Mouse (Mus musculus) lung, adult 2 months (tissue): ENCODE measurements at regions not wholly inside any gene's neighbourhood (a gene's known extent, or its start where the extent isn't known, plus 50 kb on each side); places are given as distances from the start of the nearest gene placed in this dataset.

Experiments
- DNase-seq: peaks from one replicate; pipeline ENCODE4 v3.0.0; 2022
- H3K4me1 ChIP-seq: fragments of 200-500 bp; 2 replicates; pipeline ENCODE4 v1.6.1; 2011; ENCODE audit warnings: low read length; ENCODE audit not compliant: control insufficient read depth, insufficient read depth
- H3K4me3 ChIP-seq: fragments of 200-500 bp; replicated peaks from 2 replicates; pipeline ENCODE3; 2011; ENCODE audit warnings: low read depth, mild to moderate bottlenecking, control low read depth, low read length; ENCODE audit errors: extremely low read depth
- CTCF ChIP-seq: fragments of 200-500 bp; IDR thresholded peaks from 2 replicates; pipeline ENCODE4 v1.5.1; 2011; ENCODE audit warnings: mild to moderate bottlenecking, low read length, control low read depth; ENCODE audit not compliant: insufficient read depth
- POLR2A ChIP-seq: fragments of 200-500 bp; IDR thresholded peaks from 2 replicates; pipeline ENCODE4 v1.6.1; 2011; ENCODE audit warnings: low read depth, mild to moderate bottlenecking, control low read depth, low read length, borderline replicate concordance; ENCODE audit errors: extremely low read depth
- WGBS: fragments of 180-500 bp; shearing (Covaris S2); methylation state at CpG from one replicate; pipeline ENCODE4 v1.1.7; 2018; 5-methylcytosine and 5-hydroxymethylcytosine counted together

DNA sequence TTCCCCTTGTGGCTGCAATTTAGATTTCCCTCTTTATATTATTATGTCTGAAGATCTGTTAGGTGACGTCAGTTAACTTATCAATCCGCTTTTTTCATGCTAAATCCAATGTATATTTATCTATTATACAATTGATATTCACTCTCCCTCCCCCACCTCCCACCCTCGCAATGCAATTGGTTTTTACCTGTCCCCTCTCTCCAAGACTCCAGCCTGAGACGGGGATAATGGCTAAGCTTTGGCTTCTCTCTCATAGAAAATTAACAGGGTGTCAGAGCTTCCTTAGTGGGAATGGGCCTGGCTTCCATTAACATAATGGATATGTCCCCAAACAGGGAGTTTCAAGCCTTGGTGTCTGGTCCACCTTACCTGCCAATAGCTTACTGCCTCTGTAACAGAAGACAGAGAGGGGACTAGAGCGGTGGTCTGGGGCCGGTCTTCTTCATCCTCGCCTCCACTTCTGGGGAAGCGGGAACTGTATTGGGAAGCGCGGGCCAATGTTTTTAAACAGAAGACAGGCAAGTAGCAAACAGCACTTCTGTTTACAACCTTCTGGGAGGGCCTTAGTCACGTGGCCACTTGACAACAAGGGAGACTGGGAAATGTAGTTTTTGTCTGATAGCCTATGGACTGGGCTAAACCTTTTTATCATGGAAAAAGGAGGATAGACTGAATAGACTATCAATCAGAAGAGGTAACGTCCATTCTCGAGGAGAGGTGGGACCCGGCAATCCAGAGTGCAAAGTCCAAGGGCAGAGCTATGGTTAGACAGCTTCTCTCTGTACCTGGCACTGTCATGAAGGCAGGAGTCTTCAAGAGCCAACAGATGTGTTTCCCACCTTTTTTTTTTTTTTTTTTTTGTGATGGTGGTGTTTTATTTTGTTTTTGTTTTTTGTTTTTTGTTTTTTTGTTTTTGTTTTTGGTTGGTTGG, 312.1 kb downstream of the Zfp706 start:
- peak overlapping the region; percentile 59 for H3K4me3 ChIP-seq
- 31% methylated on average over 14 of the region's 14 CpGs for WGBS
- TF ChIP-seq POLR2A (0 out of 2 replicates have a peak, but pooled peaks have one; percentile 7), CTCF (no peak)
- H3K4me1 ChIP-seq: 0 out of 2 replicates have a peak, but pooled peaks cover 2% of the 10 kb centered on the region
- DNase-seq: peak; percentile 40

DNA sequence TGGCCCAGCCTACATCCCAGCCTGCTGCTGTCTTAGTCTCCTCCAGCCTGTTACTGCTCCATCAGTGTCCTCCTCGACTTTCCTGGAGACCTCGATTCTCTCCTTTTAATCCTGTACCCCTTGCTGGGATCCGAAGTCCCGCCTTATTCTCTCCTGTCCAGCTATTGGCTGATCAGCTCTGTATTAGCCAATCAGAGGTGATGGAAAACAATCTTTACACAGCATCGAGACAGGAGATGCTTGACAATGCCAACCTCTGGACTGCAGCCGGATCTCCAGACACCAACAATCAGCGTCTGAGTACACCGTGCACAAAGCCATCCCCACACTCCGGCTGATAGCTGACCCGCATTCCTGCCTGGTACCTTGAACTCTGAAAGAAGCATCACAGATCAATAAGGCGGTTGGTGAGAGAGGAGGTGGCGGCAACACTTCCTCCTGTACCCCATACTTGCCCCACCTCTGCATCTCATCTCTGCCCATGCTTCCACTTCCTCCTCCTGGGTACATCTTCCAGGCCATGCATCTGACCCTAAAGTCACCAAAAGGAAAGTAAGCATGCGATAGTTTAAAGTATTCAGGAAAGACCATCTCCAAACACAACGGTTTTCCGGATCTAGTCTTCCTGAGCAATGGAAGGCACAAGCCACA, 316.4 kb downstream of the Zfp706 start:
- no peak for DNase-seq
- H3K4me1 ChIP-seq: peaks cover 5% of the 10 kb centered on the region; the same call in 1 of the 2 replicates
- WGBS: 53% methylated on average over 15 of the region's 15 CpGs
- TF ChIP-seq POLR2A: no peak
- no peak overlapping the region for H3K4me3 ChIP-seq

DNA sequence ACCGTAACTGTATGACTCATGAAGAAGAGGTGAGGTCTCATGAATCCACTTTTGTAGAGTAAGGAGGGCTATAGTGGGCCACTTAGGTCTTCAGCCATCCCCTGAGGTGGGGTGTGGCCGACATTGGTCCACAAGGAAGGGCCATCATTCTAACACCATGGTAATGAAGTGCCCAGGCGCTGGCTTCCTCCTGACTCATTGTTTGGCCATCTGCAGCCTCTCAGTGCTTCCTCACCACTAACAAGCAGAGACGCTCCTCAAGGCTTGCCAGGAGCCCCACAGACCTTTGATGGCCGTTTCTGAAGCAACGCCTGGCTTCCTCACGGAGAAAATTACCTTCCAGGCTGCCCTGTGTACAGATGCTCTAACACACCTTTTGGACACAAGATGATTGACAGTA, 317.7 kb downstream of the Zfp706 start:
- 71% methylated on average over 7 of the region's 7 CpGs for WGBS
- H3K4me1 ChIP-seq: peaks cover 3% of the 10 kb centered on the region; the same call in 1 of the 2 replicates
- no peak overlapping the region for H3K4me3 ChIP-seq
- no peak for DNase-seq
- TF ChIP-seq CTCF (no peak), POLR2A (no peak)

DNA sequence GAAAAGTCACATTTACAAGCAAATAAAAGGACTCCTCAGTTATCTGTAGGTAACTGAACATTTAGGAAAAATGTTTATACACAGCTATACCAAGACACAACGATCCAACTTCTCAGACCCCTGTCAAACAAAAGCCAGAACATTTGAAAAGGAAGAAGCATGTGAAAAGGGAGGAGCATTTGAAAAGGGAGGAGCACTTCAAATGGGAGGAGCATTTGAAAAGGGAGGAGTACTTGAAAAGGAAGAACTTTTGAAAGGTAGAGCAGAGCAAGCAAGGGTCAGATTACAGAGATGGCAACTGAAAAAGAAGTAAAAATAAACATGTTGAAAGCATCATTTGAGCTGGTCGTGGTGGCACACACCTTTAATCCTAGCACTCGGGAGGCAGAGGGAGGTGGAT, 318.3 kb downstream of the Zfp706 start:
- Histone ChIP-seq H3K4me1 (peaks cover 3% of the 10 kb centered on the region; the same call in 1 of the 2 replicates), H3K4me3 (no peak overlapping the region)
- TF ChIP-seq CTCF (no peak), POLR2A (no peak)
- whole genome bisulfite sequencing: 55% methylated on average over 3 of the region's 3 CpGs
- DNase-seq: no peak

DNA sequence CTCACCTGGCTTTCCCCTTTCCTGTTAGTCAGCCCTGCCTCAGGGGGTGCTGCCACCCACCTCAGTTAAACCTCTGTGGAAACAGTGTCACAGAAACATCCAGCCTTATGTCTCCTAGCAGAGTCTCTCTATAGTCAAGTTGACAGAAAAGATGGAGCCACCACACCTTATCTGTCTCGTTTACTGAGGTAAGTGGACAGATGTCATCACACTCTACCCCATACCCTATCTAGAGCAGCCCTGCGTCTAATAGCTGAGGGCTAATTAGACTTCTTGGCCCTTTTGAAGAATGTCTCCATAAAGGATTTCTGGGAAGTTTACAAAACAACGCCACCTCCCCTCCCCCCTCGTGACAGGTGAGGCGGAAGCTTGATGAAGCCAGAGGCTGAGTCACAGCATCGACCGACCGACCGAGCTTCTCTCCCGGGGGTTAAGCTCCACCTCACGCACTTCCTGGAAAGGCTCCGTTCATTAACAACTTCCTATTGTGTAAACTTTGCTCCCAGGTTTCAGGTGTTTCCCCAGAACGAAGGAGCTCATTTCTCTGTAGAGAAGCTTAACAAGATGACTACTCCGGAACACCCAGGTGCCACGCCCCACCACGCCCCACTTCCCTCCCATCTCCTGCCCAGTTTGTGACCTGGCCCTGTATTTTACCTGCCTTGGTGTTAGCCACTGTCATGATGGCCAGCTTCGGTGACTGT, 319.4 kb downstream of the Zfp706 start:
- TF ChIP-seq CTCF (no peak), POLR2A (no peak)
- DNase-seq: no peak
- peak overlapping the region; percentile 42 for H3K4me3 ChIP-seq
- WGBS: 9% methylated on average over 17 of the region's 17 CpGs
- peaks cover 3% of the 10 kb centered on the region; the same call in 1 of the 2 replicates for H3K4me1 ChIP-seq

DNA sequence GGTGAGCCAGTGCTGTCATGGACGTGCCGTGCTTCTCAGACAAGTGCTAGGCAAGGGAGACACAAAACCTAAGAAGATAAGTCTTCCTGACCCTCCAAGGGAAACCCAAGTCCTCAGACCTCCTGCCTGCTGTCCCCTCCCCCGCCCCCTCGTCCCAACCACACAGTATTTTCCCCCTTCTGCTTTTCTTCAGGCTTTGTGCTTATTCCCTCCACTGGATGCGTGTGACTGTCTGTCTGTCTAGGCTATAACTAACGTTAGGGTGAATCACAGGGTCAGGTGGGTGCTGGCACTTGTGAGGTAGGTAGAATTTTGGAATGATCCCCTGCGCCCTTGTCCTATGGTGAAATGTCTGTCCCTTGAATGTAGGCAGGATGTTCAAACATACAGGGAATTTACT, 322.9 kb downstream of the Zfp706 start:
- DNase-seq: no peak
- TF ChIP-seq POLR2A: no peak
- TF ChIP-seq CTCF: no peak
- H3K4me3 ChIP-seq: no peak overlapping the region
- peaks cover 3% of the 10 kb centered on the region; the same call in 1 of the 2 replicates for H3K4me1 ChIP-seq
- WGBS: 76% methylated on average over 7 of the region's 7 CpGs

DNA sequence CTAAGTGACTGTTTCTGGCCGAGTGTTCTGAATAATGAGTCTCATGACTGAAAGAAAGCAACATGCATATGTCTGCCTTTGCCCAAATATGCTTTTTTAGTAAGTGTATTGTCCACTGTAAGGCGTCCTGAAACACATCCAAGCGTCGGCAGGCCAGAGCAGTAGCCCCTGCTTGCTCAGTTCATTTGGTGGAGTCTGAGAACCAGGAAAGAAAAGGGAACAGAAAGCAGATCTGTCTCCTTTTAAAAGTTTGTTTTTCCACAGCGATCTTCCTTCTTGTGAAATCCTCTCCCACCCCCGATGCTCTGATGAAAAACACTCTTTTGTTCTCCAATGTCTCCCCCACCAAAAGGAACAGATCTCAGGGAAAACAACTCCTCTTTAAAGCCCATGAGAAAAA, 324.7 kb downstream of the Zfp706 start:
- no peak for DNase-seq
- Histone ChIP-seq H3K4me1 (no peaks in the 10 kb centered on the region), H3K4me3 (no peak overlapping the region)
- no peak for TF ChIP-seq CTCF
- no peak for TF ChIP-seq POLR2A
- WGBS: 51% methylated on average over 6 of the region's 6 CpGs

DNA sequence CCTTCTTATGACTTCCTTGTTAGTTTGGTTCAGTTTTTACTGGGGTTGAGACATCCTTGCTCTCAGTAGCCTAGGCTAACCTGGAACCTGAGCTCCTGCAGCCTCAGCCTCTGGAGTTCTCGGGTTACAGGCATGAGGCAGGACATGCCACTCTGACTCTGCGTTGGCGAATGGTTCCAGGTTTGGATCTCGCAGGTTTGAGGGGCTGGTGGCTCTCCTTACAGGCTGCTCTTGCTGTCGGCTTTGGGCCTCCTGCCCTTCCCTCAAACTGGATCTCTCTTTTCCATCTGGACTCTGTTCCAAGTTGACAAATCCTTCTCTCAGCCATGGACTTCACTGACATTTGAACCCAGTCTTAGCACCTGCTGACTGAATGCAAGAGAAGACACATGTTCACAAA, 325.4 kb downstream of the Zfp706 start:
- 74% methylated on average over 5 of the region's 5 CpGs for WGBS
- H3K4me3 ChIP-seq: no peak overlapping the region
- no peaks in the 10 kb centered on the region for H3K4me1 ChIP-seq
- no peak for TF ChIP-seq POLR2A
- no peak for TF ChIP-seq CTCF
- DNase-seq: no peak
